Mouse (Mus musculus) hindbrain, embryonic 16.5 days (tissue): ENCODE data around the gene R3hdm1. TPM values are rescaled to one million over a fixed set of nuclear protein-coding genes. Genes with fewer than 3 reads are reported as not detected.

Experiments
- microRNA counts: library from miRNA; unstranded; fragments of <30 nt; microRNA quantifications from one replicate; lab custom pipeline; 2016
- microRNA-seq: library from miRNA; unstranded; fragments of <30 nt; microRNA quantifications from one replicate; pipeline ENCODE4, GENCODE M21; 2017
- polyA plus RNA-seq: library from polyadenylated mRNA; unstranded; fragments of >200 nt; fragmentation: Nextera tagmentation; extraction: Ambion mirVana; gene quantifications from 2 replicates; pipeline ENCODE4 v1.2.1, GENCODE M21; 2015

R3hdm1 gene
- polyA plus RNA-seq, 1 experiment from 2014 or later = 74.9 TPM

MicroRNA genes within 50 kb of the gene (microRNA counts, 519-probe panel; counts per million panel counts)
- microRNA mmu-miR-128 (lab: Ali Mortazavi, UCI) = 3,066 counts per million, percentile 81 among the panel's probes with 10 or more counts

Small RNAs within 50 kb of the gene (microRNA-seq; reads per million reads assigned to microRNA genes)
- 2,643 reads per million, percentile 84 among the genes with 10 or more reads in this experiment for gene Mir128-1

Other genes with a start within 250 kb of the R3hdm1 start
- 0.84 and 1.1 TPM in 2 replicates for gene Map3k19, start 248.3 kb upstream of the R3hdm1 start, polyA plus RNA-seq
- 20.9 and 21.1 TPM in 2 replicates for gene Rab3gap1, start 234.5 kb upstream of the R3hdm1 start, polyA plus RNA-seq
- 3.3 and 4.6 TPM in 2 replicates for gene Zranb3, start 254 bp upstream of the R3hdm1 start, polyA plus RNA-seq
- 70.5 and 71.1 TPM in 2 replicates for gene Ubxn4, start 140.7 kb downstream of the R3hdm1 start, polyA plus RNA-seq
- gene Lct, start 225.0 kb downstream of the R3hdm1 start, polyA plus RNA-seq = 0.46 and 1.0 TPM in 2 replicates